Mouse (Mus musculus) cerebellum, adult 9-11 months (tissue): Measurements from ENCODE around the gene Itpka.
"Not testable (repeated sequence)": the region's sequence is repeated elsewhere in the genome, so short reads cannot be mapped to it uniquely, and the experiment has no call there.

Experiments used
- DNase-seq: peaks from one replicate; pipeline ENCODE4 v3.0.0; 2022

The Itpka gene

DNA sequence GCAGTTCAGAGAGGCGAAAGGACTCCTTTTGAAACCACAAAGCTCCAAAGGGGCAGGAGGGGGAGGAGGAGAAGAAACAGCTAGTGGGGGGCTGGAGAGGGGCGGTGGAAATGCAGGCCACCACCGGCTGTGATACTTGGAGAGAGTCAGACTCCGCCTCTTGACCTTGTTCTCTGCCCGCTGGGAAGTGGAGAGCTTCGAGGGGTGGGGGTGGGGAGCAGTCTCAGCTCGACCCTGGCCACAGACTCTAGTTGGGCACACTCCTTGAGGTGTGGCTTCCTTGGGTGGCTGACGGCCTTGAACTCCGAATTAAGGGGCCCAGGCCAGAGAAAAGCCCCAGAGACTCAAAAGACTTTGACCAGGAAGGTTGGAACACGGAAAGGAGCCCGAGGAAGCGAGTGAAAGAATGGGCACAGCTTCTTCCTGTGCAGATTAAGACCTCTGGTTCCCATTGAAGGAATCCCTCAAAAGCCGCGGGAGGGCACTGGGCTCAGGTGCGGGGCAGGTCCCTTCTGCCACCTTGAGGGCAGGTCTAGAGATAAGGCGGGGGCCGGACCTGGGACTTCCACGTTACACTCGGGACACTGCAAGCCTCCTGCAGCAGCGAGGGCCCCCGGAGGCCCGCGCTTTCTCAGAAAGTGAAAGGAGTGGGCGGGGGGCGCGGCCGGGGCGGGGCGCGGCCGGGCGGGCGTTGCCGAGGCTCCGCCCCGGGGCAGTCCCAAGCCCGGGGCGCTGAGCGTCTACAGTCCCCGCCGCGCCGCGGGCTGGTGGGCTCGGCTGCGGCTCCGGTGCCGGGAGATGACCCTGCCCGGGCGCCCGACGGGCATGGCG is at the start of gene Itpka:
Gene Itpka (plus strand): TSS at position 757 of the 831 bp plus-strand sequence.
- DNase-seq, result no peak

DNA sequence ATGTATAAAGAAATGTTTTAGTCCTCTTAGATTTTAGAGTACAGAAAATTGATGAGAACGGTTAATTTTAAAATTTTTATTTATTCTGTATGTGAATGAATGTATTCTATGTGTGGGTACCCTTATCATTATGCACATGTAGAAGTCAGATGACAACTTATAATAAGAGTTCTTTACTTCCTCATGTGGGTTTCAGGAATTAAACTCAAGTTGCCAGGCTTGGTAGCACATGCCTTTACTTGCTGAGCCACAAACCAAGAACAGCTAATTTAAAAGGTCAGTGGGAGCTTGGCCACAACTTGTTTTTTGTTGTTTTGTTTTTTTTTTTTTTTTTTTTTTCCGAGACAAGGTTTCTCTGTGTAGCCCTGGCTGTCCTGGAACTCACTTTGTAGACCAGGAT is 47.3 kb upstream of the Itpka start:
- no peak for DNase-seq

DNA sequence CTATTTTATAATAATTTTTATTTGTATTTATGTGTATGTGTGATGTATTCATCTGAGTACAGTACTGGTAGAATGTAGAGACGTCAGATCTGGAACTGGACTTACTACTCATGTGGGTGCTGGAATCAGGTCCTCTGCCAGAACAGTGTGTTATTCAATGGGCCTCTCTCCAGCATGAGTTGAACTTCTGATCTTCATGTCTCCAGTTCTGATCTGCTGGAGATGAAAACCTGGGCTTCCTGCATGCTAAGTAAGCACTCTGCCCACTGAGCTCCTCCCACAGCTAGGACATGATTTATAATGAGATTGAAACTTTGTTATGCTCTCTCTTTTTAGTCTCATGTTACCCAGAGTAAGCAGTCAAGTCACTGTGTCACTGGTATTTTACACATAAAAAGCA is 46.0 kb upstream of the Itpka start:
- no peak for DNase-seq

DNA sequence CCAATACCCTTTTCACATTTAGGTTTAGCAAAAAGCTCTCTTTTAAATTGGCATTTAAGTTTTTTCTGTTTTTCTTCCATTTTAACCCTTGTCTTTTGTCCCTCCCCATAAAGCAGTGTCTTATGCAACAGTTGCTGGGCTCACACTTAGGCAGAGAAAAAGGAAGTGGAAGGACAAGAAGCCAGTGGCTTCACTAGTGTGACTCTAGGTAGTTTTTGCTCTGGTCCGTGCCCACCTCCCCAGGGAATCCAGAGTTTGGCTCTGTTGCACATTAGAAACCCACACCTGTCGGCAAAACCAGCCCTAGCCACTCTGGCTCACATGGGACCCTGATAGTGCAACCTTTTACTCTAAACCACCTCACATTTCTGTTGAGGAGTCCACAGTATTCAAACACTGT is 43.7 kb upstream of the Itpka start:
- DNase-seq, result no peak

DNA sequence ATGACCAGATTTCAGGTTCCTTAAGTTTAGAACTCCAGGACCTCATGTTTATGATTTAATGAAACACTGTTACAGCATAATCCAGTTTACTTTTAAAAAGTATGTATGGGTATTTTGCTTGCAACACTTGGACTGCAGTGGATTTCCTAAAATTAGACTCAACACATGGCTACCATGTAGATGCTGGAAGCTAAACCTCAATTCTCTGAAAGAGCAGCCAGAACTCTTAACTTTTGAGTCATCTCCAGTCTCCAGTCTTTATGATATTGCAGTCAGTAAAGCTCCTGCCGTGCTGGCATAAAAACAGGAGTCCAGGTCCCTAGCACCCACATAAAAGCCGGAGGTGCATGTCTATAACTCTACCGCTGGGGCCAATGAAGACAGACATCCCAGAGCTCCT is 42.2 kb upstream of the Itpka start:
- no peak for DNase-seq

DNA sequence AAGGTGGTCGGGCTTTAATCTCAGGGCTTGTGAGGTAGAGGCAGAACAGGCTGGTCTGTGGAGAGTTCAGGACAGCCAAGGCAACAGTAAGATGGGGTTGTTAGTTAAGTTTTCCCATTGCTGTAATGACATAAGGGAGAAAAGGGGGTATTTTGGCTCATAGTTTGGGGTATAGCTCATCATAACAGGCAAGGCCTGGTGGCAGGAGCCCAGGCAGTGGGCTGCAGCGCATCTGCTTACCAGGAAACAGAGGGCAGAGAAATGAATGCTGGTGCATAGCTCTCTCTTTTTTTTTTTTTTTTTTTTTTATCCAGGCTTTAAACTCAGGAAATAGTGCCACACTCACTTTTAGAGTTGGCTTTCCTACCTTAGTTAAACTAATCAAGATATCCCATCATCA is 39.0 kb upstream of the Itpka start:
- no peak for DNase-seq

DNA sequence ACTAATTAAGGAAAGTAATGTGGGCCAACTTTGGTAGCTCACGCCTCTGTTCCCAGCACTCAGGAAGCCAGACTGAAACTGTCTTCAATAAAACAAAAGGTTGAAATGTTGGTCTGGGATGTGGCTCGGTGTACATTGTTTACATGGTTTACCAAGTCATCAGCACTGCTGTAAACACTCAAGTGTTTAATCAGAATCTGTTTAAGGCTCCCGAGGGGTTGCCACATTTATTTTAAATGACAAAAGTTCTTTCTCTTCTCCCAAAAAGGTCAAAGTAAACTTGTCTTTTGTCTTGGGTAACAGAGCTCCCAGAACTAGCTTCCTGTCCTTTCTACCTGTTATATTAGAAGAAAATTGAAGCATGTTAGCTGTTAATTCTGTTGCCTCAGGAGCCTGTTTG is 34.5 kb upstream of the Itpka start:
- no peak for DNase-seq

DNA sequence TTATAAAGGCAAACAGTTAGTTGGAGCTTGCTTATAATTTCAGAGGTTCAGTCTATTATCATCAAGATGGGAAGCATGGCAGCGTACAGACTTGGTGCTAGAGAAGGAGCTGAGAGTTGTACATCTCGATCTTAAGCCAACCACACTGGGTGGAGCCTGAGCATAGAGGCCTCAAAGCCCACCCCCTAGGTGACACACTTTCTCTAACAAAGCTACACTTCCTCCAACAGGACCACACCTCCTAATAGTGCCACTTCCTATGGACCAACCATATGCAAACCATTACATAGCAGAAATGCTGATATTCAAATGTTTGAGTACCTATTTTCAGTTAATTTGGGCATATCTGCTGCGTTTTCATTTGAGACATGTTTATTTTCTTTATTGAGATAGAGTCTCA is 32.1 kb upstream of the Itpka start:
- DNase-seq, result no peak

DNA sequence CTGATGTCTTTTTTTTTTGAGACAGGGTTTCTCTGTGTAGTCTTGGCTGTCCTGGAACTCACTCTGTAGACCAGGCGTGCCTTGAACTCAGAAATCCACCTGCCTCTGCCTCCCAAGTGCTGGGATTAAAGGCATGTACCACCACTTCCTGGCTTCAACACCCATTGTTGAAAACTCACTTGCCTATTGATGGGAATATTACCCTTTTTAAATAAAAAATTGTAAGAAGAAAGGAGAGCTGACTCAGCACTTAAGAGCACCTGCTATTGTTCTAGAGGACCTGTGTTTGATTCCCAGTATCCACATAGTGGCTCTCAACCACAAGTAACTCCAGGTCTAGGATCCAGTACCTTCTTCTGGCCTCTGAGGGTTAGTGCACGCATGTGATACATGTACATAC is 26.3 kb upstream of the Itpka start:
- DNase-seq, result not testable (repeated sequence)

DNA sequence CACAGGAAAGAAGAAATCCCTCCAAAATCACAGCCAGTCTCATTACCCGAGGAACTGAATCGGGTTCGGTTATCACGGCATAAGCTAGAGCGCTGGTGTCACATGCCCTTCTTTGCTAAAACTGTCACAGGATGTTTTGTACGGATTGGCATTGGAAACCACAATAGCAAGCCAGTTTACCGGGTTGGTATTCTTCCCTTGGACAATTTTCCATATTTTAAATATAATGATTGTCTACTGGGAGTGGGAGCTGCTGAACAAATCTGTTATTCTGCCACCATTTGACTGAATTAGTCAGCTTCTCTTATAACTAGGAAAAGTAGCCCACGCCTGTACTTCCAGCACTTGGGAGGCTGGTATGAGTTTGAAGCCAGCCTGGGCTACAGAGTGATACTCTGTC is 21.1 kb upstream of the Itpka start:
- no peak for DNase-seq

DNA sequence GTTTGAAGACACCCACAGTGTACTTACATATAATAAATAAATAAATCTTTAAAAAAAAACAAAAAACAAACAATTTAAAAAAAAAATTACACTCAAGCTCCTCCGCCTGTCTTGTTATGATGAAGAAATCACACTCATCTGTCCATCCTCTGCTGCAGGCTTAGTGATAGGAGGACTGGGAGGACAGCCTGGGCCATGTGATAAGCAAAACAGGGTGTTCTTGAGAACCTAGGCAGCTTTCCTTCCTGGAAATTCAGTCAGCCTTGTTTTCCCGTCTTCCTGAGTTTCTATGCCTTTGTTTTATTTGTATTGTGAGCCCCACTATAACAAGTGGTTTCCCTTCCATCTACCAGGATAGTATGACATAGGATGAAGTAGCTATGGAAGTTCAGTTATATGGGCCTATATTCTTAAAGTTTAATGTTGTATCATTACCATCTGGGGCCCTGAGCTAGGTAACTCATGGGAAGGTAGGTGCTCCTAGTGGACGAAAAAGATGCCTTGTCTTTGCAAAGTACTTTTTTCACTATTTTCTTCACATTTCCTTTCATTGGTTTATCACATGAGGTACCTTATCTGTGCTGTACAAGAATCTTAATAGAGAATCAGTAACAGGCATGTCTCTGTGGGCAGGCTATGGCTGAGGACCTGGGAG is 14.2 kb upstream of the Itpka start:
- no peak for DNase-seq

DNA sequence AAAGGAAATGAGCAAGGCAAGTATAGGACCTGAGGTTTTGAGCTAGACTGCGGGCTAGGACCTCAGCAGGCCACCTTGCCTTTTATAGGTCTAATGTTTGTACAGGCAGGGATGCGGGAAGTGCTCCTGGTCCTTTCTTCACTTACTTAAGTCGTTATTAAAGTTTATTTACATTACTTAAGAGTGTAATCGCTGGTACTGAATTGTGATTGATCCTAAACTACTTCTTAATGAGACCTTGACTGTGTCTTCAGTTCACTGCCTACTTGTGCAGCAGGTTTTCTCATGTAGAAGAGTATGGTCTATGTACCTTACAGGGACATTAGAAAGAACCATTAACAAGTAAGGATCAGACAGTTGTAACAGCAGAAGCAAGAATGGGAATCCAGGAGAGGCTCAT is 11.4 kb upstream of the Itpka start:
- DNase-seq, result no peak

DNA sequence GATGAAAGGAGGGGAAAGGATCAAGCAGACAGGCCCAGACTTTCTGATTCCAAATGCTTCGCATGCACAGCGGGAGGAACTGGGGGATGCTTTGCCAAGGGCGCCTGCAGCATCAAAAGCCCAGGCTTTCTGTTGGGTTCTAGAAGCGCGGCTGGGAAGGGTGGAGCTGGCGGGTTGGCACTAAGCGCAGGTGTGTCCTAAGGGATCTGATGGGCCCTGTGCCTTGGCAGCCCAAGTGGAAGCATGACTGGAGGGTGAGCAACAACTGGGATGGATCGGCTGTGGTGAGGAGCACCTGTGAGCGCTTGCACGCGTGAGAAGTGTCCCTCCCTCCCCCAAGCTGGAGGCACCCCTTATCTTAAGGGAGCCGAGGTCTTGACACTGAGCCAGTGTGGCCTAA is 5.0 kb upstream of the Itpka start:
- no peak for DNase-seq

DNA sequence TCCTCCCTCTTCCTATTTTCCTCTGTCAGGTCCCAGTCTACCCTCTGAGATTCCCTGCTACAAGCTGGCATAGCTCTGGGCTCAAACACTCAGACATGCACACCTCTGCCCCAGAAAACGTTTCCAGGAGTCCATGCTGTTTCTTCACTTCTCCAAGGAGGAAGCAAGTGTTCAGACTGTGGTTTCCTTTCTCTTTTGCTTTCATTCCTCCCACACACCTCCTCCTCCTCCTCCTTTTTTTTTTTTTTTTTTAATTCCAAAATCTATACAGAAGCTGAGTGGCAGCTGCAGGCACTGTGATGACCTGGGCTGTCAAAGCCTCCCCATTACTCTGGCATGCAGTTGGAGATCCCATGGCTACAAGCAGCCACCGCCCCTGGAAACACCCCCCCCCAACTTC is 1.6 kb upstream of the Itpka start:
- DNase-seq, result no peak

DNA sequence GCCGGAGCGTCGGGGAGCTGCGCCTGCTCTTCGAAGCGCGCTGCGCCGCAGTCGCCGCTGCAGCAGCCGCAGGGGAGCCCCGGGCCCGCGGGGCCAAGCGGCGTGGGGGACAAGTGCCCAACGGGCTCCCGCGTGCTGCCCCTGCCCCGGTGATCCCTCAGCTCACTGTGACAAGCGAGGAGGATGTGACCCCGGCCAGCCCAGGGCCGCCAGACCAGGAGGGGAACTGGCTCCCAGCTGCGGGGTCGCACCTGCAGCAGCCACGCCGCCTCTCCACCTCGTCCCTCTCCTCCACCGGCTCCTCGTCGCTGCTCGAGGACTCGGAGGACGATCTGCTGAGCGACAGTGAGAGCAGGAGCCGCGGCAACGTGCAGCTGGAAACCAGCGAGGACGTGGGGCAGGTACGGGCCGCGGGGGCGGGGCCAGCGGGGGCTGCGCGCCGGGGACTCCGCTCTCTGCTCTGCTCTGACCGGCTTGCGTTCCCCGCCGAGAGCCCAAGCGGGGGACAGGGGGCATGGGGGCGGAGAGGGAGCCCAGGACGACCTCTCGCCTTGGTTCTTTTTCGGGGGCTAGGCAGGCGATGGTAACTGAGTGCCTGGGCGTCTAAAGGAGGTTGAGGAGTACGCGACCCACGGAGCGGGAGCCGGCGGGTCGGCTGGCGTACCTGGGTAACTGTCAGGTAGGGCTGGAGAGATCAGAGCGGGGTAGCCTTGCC is 481 bp downstream of the Itpka start:
- no peak for DNase-seq

DNA sequence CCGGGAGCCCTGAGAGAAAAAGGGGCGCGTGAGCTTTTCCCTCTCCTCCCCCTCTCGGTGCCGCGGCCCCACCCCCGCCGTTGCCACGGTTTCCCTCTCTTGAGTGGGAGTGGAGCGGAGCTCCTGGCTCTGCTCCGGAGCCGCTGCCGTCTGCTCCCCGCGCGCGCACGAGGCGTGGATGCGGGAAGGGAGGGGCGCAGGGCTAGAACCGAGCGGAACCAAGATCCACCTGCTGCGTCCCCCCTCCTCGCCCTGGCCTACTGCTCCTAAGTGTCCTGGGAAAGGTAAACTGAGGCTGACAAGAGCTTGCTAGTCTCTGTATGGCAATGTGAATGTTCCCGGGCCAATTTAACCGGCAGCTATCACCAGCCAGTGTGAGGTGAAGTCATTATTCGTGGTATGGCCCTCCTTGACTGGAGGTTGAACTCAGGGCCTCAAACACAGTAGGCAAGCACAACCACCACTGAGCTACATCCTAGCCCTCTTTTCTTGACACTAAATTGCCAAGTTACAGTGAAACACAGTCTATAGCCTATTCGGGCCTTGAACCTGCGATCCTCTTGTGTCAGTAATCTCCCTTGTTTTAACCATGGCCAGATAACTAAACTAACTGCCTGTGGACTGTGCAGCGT is 1.2 kb downstream of the Itpka start:
- DNase-seq, result no peak

DNA sequence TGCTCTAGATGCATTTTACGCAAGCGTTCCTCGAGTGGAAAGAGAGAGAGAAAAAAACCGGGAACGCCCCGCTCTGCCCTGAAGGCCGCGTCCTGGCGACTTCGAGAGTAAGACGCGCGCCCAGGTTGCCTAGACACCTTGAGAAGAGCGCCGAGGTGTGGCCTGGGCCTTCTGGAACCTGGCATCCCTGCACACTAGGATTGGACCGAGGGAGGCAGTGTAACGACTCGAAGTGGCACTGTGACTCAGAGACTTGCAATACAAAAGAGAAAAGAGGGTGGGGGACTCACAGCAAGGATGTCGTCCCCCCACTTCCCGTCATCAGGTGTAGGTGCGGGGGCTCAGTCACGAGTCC is 1.6 kb downstream of the Itpka start:
- DNase-seq, result no peak

DNA sequence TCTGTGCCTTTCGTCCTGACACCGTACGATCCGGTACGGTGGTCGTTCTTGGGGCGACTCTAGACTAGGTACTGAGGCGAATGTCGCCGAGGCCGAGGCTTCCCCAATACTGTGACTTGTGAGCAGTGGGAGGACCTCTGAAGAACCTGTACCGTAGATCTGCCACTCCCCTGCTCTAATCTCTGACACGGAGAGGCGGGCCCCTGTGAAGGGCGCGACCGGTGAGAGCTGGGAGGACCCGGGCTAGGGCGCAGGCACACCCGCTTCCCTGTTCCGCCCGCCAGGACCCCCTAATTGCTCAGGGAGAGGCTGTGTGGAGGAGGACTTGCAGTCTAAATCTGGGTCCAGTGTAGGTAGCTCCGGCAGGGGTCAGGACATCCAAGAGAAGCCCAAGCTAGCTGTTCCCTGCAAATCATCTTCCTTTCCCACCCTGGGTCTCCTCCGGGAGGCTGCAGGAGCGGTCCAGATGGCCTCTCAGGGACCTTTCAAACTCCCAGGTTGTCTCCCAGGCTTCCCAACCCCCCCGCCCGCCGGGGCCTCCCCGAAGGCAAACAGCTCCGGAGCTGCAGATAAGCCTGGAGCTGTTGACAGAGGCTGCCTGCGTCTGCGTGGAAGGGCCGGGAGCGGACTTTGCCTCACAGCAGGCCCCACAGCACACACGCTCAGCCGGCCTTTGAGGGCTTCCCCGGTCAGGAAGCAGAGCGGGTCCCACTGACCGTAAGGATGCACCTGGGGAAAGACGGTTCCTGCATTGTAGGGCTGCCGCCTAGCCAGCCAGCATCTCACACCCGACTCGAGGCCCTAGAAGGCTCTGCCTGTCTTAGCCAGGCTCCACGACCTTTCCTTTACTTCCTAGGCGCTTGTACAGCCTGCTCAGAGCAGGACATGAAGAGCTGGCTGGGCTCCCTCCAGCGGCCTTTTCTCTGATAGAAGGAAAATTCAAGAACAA is 2.3 kb downstream of the Itpka start:
- DNase-seq, result no peak

DNA sequence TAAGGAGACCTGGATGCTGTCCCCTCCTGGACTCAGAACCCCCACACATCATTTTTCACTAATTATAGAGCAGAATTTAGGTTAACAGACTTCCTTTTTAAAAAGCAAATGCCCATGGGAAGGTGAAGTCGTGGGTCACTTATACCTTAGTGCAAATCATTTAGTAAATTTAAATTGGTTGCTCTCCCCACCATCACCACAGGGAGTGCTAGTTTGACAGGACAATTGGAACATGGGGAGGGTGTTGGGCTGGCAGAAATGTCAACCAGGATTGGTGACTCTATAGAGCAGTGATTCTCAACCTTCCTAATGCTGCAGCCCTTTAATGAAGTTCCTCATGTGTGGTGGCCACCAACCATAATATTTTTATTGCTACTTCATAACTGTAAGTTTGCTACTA is 3.1 kb downstream of the Itpka start:
- no peak for DNase-seq

DNA sequence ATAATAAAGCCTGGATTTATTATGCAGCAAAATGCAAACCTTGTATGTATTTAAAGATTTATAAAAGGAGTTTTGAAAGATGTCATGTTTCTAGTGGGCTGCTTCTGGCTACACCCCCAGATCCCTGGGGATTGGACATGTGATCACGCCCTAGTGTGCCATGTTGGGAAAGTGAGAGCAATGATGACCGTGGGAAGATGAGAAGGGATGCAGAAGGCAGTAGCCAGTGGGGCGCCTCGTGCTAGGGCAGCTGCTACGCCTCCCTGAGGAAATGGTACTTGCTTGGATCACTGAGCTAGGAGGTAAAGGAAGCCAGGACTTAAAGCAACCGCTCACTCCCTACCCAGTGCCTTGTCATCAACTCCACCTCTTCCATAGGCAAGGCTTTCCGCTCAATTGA is 5.4 kb downstream of the Itpka start:
- no peak for DNase-seq

DNA sequence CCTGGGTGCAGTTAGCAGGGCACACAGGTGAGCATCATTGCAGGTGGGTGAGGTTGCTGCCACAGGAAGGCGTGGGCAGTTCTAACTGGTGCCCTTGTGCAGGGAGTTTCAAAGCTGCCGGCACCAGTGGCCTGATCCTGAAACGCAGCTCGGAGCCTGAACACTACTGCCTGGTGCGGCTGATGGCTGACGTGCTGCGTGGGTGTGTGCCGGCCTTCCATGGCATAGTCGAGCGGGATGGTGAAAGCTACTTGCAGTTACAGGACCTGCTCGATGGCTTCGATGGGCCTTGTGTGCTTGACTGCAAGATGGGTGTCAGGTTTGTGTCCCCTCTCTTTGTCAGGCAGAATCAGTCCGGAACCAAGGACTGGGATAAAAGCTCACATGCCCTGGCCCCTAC is 7.1 kb downstream of the Itpka start:
- no peak for DNase-seq

DNA sequence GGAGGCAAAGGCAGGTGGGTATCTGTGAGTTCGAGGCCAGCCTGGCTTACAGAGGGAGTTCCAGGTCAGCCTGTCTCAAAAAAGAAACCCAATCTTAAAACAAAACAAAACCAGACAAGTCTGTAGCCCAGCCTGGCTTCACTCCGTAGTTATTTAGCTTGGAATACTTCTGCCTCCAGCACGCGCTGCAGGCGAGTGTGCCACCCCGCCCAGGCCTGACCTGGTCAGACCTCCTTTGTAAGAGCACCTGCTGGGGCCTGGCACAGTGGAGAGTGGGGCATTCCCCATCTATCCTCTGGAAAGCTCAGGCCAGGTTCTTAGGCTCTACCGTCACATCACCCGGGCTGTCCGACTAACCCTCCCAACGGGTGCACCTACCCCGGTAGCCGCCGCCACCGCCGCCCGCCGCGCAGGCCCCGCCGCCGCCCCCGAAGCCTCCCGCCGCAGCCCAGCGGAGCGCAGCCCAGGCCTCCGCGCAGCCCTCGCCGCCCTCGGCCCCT is 15.5 kb downstream of the Itpka start:
- peak; percentile 35 for DNase-seq
